Mouse (Mus musculus): Measurements from ENCODE around the gene Tsacc.

DNA sequence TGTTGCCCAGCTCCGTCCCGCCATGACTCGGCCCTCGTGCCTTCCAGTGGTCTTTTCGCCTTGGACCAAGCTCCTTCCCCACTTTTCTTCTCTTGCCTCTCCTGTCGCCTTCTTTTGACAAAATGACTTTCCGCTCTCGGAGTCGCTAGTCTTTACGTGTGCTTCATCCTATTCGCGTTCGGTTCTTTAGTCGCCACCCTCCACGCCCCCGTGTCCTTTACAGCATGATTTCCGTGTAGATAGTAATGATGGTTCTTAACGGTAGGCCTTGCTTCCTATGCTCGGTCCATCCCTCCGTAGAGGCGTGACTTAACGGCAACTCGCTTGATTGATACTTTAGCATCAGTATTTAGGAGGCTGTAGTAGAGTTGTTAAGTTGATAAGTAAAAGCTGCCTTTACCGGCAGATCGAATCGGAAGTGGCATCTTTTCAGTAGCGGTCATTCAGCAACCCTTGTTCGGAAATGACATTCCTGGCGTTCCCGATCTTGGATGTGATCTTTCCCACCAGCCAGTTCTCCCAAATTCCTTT, 587 bp upstream of the Tsacc start:
- TF ChIP-seq CTCF (IDR thresholded peaks at IDR 0.05) = no peak
- TF ChIP-seq EP300 (IDR thresholded peaks at IDR 0.05) = no peak
